Mouse (Mus musculus) forebrain, embryonic 16.5 days (tissue): ENCODE results near the gene Rap2a. TPM values are rescaled to one million over a fixed set of nuclear protein-coding genes. Genes with fewer than 3 reads are reported as not detected.

Experiments
- ATAC-seq: fragments of 200-750 bp; cut with Nextera tagmentation; 2 replicates; pipeline ENCODE4 v1.8.0; 2017; ENCODE audit warnings: mild to moderate bottlenecking, moderate library complexity
- H3K27ac ChIP-seq: fragments of 300-500 bp; sonication (generic); 2 replicates; pipeline ENCODE4 v1.5.1; 2014; ENCODE audit warnings: low read length, control low read depth
- H3K27me3 ChIP-seq: fragments of 300-500 bp; sonication (generic); replicated peaks from 2 replicates; pipeline ENCODE4 v1.6.1; 2014; ENCODE audit warnings: low read length; ENCODE audit not compliant: control insufficient read depth, insufficient read depth
- H3K36me3 ChIP-seq: fragments of 300-500 bp; sonication (generic); 2 replicates; pipeline ENCODE4 v1.6.1; 2014; ENCODE audit not compliant: control insufficient read depth, insufficient read depth
- H3K4me1 ChIP-seq: fragments of 300-500 bp; sonication (generic); replicated peaks from 2 replicates; pipeline ENCODE4 v1.6.1; 2014; ENCODE audit warnings: low read length; ENCODE audit not compliant: control insufficient read depth, insufficient read depth
- H3K4me2 ChIP-seq: fragments of 300-500 bp; sonication (generic); 2 replicates; pipeline ENCODE4 v1.6.1; 2014; ENCODE audit warnings: mild to moderate bottlenecking, low read length, control low read depth
- H3K4me3 ChIP-seq: fragments of 300-500 bp; sonication (generic); replicated peaks from 2 replicates; pipeline ENCODE4 v1.5.1; 2014; ENCODE audit warnings: mild to moderate bottlenecking, low read length, control low read depth
- H3K9ac ChIP-seq: fragments of 300-500 bp; sonication (generic); replicated peaks from 2 replicates; pipeline ENCODE4 v1.6.1; 2014; ENCODE audit warnings: low read depth, low read length, control low read depth
- H3K9me3 ChIP-seq: fragments of 300-500 bp; sonication (generic); 2 replicates; pipeline ENCODE4 v1.6.1; 2016; ENCODE audit warnings: low read length; ENCODE audit not compliant: control insufficient read depth
- WGBS: fragments of 180-500 bp; shearing (Covaris S2); extraction: QIAGEN DNeasy Blood & Tissue Kit; methylation state at CpG from one replicate; pipeline ENCODE4 v1.1.7; 2014; 5-methylcytosine and 5-hydroxymethylcytosine counted together
- polyA plus RNA-seq: library from polyadenylated mRNA; unstranded; fragments of >200 nt; fragmentation: Nextera tagmentation; extraction: Ambion mirVana; gene quantifications from 2 replicates; pipeline ENCODE4 v1.2.1, GENCODE M21; 2015

Rap2a gene
- 19.9 and 21.5 TPM in 2 replicates for polyA plus RNA-seq

- no peaks in the 10 kb centered on the region for H3K36me3 ChIP-seq
- WGBS = under 1% methylated on average over 48 of the region's 78 CpGs
- H3K9me3 ChIP-seq = no peaks in the 10 kb centered on the region
Measured at GRCm38 (mm10) chr14:120477982-120478568, at the start of gene Rap2a. Rap2a (plus strand) TSS chr14:120478444.

GRCm38 (mm10) chr14:120428497-120428896 is 49.7 kb upstream of the Rap2a start:
- Histone ChIP-seq H3K9ac (no peak overlapping the region), H3K9me3 (peaks cover 9% of the 10 kb centered on the region), H3K27me3 (no peaks in the 10 kb centered on the region), H3K27ac (no peak overlapping the region), H3K4me2 (no peak overlapping the region), H3K4me1 (no peaks in the 10 kb centered on the region), H3K4me3 (no peak overlapping the region), H3K36me3 (peaks cover 9% of the 10 kb centered on the region; the same call in 1 of the 2 replicates)
- no peak for ATAC-seq
- WGBS = 91% methylated on average over 5 of the region's 5 CpGs

More at GRCm38 (mm10) chr14:120477982-120478568, at the start of gene Rap2a:
- peak within 1 kb of the TSS; percentile 99 for H3K27ac ChIP-seq
- H3K4me2 ChIP-seq = peak within 1 kb of the TSS; percentile 83
- peaks cover 18% of the 10 kb centered on the region for H3K4me1 ChIP-seq
- peak; percentile 88 for ATAC-seq
- no peaks in the 10 kb centered on the region for H3K27me3 ChIP-seq
- peak within 1 kb of the TSS; percentile 76 for H3K9ac ChIP-seq
- H3K4me3 ChIP-seq = peak within 1 kb of the TSS; percentile 90

- Histone ChIP-seq H3K27ac (no peak overlapping the region), H3K4me2 (no peak overlapping the region), H3K4me1 (no peaks in the 10 kb centered on the region), H3K9ac (no peak overlapping the region), H3K4me3 (no peak overlapping the region), H3K27me3 (no peaks in the 10 kb centered on the region), H3K36me3 (no peaks in the 10 kb centered on the region), H3K9me3 (no peaks in the 10 kb centered on the region)
- no peak for ATAC-seq
Measured at GRCm38 (mm10) chr14:120432773-120433172, 45.5 kb upstream of the Rap2a start.

- Histone ChIP-seq H3K4me1 (no peaks in the 10 kb centered on the region), H3K27ac (no peak overlapping the region), H3K9ac (no peak overlapping the region), H3K4me2 (no peak overlapping the region), H3K36me3 (no peaks in the 10 kb centered on the region), H3K4me3 (no peak overlapping the region), H3K27me3 (no peaks in the 10 kb centered on the region), H3K9me3 (no peaks in the 10 kb centered on the region)
- 65% methylated on average over 8 of the region's 8 CpGs for WGBS
- ATAC-seq = peak; percentile 18; the same call in 1 of the 2 replicates
Measured at GRCm38 (mm10) chr14:120433931-120434398, 44.3 kb upstream of the Rap2a start.

- WGBS = 74% methylated on average over 1 of the region's 1 CpGs
- Histone ChIP-seq H3K9ac (no peak overlapping the region), H3K4me2 (no peak overlapping the region), H3K27me3 (no peaks in the 10 kb centered on the region), H3K4me1 (no peaks in the 10 kb centered on the region), H3K27ac (no peak overlapping the region), H3K36me3 (no peaks in the 10 kb centered on the region), H3K4me3 (no peak overlapping the region), H3K9me3 (no peaks in the 10 kb centered on the region)
- ATAC-seq = no peak
Measured at GRCm38 (mm10) chr14:120434831-120435230, 43.4 kb upstream of the Rap2a start.

GRCm38 (mm10) chr14:120440716-120441115 is 37.5 kb upstream of the Rap2a start:
- Histone ChIP-seq H3K9ac (no peak overlapping the region), H3K9me3 (no peaks in the 10 kb centered on the region), H3K27ac (no peak overlapping the region), H3K4me1 (no peaks in the 10 kb centered on the region), H3K36me3 (no peaks in the 10 kb centered on the region), H3K27me3 (no peaks in the 10 kb centered on the region), H3K4me2 (no peak overlapping the region), H3K4me3 (no peak overlapping the region)
- no peak for ATAC-seq

GRCm38 (mm10) chr14:120441256-120441655 is 37.0 kb upstream of the Rap2a start:
- no peaks in the 10 kb centered on the region for H3K36me3 ChIP-seq
- no peaks in the 10 kb centered on the region for H3K9me3 ChIP-seq
- H3K9ac ChIP-seq = no peak overlapping the region
- no peak overlapping the region for H3K27ac ChIP-seq
- H3K27me3 ChIP-seq = no peaks in the 10 kb centered on the region
- H3K4me3 ChIP-seq = no peak overlapping the region
- WGBS = 78% methylated on average over 4 of the region's 4 CpGs
- no peak for ATAC-seq
- H3K4me2 ChIP-seq = no peak overlapping the region
- no peaks in the 10 kb centered on the region for H3K4me1 ChIP-seq

- ATAC-seq = no peak
- Histone ChIP-seq H3K9ac (no peak overlapping the region), H3K36me3 (no peaks in the 10 kb centered on the region), H3K4me1 (no peaks in the 10 kb centered on the region), H3K27ac (no peak overlapping the region), H3K4me3 (no peak overlapping the region), H3K4me2 (no peak overlapping the region), H3K9me3 (no peaks in the 10 kb centered on the region), H3K27me3 (no peaks in the 10 kb centered on the region)
- 88% methylated on average over 13 of the region's 13 CpGs for WGBS
Measured at GRCm38 (mm10) chr14:120441836-120442235, 36.4 kb upstream of the Rap2a start.

GRCm38 (mm10) chr14:120454221-120454620 is 24.0 kb upstream of the Rap2a start:
- Histone ChIP-seq H3K9me3 (peaks cover 2% of the 10 kb centered on the region; the same call in 1 of the 2 replicates), H3K4me3 (no peak overlapping the region), H3K9ac (no peak overlapping the region), H3K36me3 (no peaks in the 10 kb centered on the region), H3K4me2 (no peak overlapping the region), H3K27ac (no peak overlapping the region), H3K27me3 (no peaks in the 10 kb centered on the region), H3K4me1 (no peaks in the 10 kb centered on the region)
- WGBS = 88% methylated on average over 7 of the region's 7 CpGs
- no peak for ATAC-seq
